Mouse (Mus musculus) bone marrow macrophage, adult 2 months (primary cell): ENCODE measurements around the gene Grm8.

Experiments used
- CTCF ChIP-seq: IDR thresholded peaks from 2 replicates; pipeline ENCODE4 v1.5.1; 2012; ENCODE audit warnings: low read depth, mild to moderate bottlenecking, low read length, moderate library complexity
- POLR2A ChIP-seq: IDR thresholded peaks from 2 replicates; pipeline ENCODE4 v1.6.1; 2012; ENCODE audit warnings: mild to moderate bottlenecking, low read depth, low read length, borderline replicate concordance

DNA sequence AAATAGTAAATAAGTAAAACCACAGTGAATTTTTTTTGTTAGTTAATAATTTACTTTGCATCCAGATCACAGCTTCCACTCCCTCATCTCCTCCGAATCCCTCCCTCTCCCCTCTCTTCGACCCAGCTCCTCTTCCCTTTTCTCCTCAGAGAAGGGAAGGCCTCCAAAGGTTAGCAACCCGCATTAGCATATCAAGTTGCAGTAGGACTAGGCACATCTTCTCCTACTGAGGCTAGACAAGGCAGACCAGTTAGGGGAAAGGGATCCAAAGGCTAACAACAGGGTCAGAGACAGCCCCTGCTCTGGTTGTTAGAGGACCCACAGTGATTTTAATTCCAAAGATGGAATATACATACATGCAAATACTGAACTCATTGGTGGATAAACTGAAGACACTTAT lies 60.5 kb downstream of the Grm8 start:
- TF ChIP-seq POLR2A (no peak), CTCF (no peak)
